Mouse (Mus musculus): Measurements from ENCODE around the gene Trim61. TPM values are rescaled to one million over a fixed set of nuclear protein-coding genes. Genes with fewer than 3 reads are reported as not detected.

Trim61 gene
- polyA plus RNA-seq, 1 experiment, result not detected

DNA sequence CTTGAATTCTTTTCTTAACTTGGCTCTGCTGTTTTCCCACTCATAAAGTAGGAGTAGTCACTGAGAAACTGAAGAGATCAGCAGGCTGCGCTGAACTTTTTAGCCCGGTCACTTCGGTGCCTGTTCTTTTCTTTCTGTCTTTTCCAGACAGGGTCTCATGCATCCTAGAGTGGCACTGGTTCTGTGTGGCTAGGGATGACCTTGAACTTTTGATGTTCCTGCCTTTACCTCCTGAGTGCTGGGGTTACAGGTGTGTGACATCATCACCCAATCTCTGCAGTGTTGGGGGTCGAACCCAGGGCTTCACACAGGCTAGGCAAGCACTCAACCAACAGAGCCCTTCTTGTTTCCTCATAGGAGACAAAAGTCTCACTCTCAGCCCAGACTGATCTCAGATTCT, 38.4 kb upstream of the Trim61 start:
- H3K79me2 ChIP-seq (ENCODE audit: control insufficient read depth, insufficient read depth), result no peaks in the 10 kb centered on the region
- H3K36me3 ChIP-seq (ENCODE audit: control insufficient read depth, insufficient read depth), result no peaks in the 10 kb centered on the region
- H3ac ChIP-seq (ENCODE audit: control insufficient read depth, insufficient read length, low read depth), result no peak overlapping the region
- no peaks in the 10 kb centered on the region for H3K27me3 ChIP-seq (ENCODE audit: control insufficient read depth, insufficient read depth, insufficient read length)
- no peak overlapping the region for H3K4me3 ChIP-seq (ENCODE audit: insufficient read depth, poor library complexity, severe bottlenecking)
- H3K79me3 ChIP-seq (ENCODE audit: low read depth), result no peaks in the 10 kb centered on the region
- no peak for TF ChIP-seq CTCF (IDR thresholded peaks at IDR 0.05; ENCODE audit: control insufficient read depth, insufficient read depth, insufficient read length)
- TF ChIP-seq MYOD1 (IDR thresholded peaks at IDR 0.05; ENCODE audit: control insufficient read depth, insufficient read length, low read depth), result no peak
- TF ChIP-seq CEBPB (IDR thresholded peaks at IDR 0.05; ENCODE audit: low read depth), result no peak
- TF ChIP-seq MYOG (IDR thresholded peaks at IDR 0.05; ENCODE audit: control insufficient read depth, extremely low read depth, insufficient read length), result no peak
- no peak for TF ChIP-seq USF1 (IDR thresholded peaks at IDR 0.05; ENCODE audit: low read depth)
- no peak for TF ChIP-seq FOSL1 (IDR thresholded peaks at IDR 0.05; ENCODE audit: insufficient read depth, low read length, poor library complexity, severe bottlenecking)
- TF ChIP-seq MAX (IDR thresholded peaks at IDR 0.05), result no peak

DNA sequence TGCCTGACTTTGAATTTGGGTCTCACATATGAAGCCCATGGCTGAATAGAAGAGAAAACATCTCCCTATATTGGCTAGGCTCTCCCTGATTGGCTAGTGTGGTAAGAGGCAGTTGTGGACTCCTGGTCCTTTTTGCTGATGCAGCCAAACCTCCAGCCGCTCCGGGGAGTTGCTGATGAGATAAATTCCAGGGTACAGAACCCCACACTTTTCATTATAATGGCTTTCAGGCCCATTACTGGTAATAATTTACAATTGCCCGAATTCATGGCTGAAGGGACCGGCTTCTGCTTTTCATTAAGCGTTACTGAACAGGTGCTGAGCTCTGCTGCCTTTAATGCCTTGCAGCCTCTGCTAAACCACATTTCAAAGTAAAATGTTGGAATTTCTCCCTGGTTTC, 35.6 kb upstream of the Trim61 start:
- H3K27me3 ChIP-seq (ENCODE audit: control insufficient read depth, insufficient read depth, insufficient read length), result no peaks in the 10 kb centered on the region
- no peak overlapping the region for H3K4me3 ChIP-seq (ENCODE audit: insufficient read depth, poor library complexity, severe bottlenecking)
- no peaks in the 10 kb centered on the region for H3K79me3 ChIP-seq (ENCODE audit: low read depth)
- H3ac ChIP-seq (ENCODE audit: control insufficient read depth, insufficient read length, low read depth), result no peak overlapping the region
- H3K79me2 ChIP-seq (ENCODE audit: control insufficient read depth, insufficient read depth), result no peaks in the 10 kb centered on the region
- no peaks in the 10 kb centered on the region for H3K36me3 ChIP-seq (ENCODE audit: control insufficient read depth, insufficient read depth)
- TF ChIP-seq CTCF (IDR thresholded peaks at IDR 0.05; ENCODE audit: control insufficient read depth, insufficient read depth, insufficient read length) (no peak), FOSL1 (IDR thresholded peaks at IDR 0.05; ENCODE audit: insufficient read depth, low read length, poor library complexity, severe bottlenecking) (no peak), MYOG (IDR thresholded peaks at IDR 0.05; ENCODE audit: control insufficient read depth, extremely low read depth, insufficient read length) (no peak), CEBPB (IDR thresholded peaks at IDR 0.05; ENCODE audit: low read depth) (no peak), MYOD1 (IDR thresholded peaks at IDR 0.05; ENCODE audit: control insufficient read depth, insufficient read length, low read depth) (no peak), USF1 (IDR thresholded peaks at IDR 0.05; ENCODE audit: low read depth) (no peak), MAX (IDR thresholded peaks at IDR 0.05) (no peak)

DNA sequence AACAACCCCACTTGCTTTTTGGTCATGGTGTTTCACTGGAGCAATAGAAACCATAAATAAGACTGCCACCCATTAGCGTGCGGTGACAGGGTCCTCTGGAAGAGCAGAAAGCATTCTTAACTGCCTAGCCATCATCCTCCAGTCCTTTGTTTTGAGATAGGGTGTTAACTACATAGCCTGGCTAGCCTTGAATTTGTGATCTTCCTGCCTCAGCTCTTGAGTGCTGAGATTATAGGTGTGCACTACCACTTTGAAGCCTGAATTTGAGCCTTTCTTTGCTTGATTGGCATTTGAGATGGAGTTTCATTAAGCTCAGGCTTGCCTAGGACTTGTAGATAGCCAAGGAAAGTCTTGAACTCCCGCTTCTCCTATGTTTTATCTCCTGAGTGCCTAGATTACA, 35.2 kb upstream of the Trim61 start:
- Histone ChIP-seq H3K27me3 (ENCODE audit: control insufficient read depth, insufficient read depth, insufficient read length) (no peaks in the 10 kb centered on the region), H3K36me3 (ENCODE audit: control insufficient read depth, insufficient read depth) (no peaks in the 10 kb centered on the region), H3K79me3 (ENCODE audit: low read depth) (no peaks in the 10 kb centered on the region), H3ac (ENCODE audit: control insufficient read depth, insufficient read length, low read depth) (no peak overlapping the region), H3K79me2 (ENCODE audit: control insufficient read depth, insufficient read depth) (no peaks in the 10 kb centered on the region), H3K4me3 (ENCODE audit: insufficient read depth, poor library complexity, severe bottlenecking) (no peak overlapping the region)
- TF ChIP-seq FOSL1 (IDR thresholded peaks at IDR 0.05; ENCODE audit: insufficient read depth, low read length, poor library complexity, severe bottlenecking) (no peak), CEBPB (IDR thresholded peaks at IDR 0.05; ENCODE audit: low read depth) (no peak), MYOG (IDR thresholded peaks at IDR 0.05; ENCODE audit: control insufficient read depth, extremely low read depth, insufficient read length) (no peak), MAX (IDR thresholded peaks at IDR 0.05) (no peak), USF1 (IDR thresholded peaks at IDR 0.05; ENCODE audit: low read depth) (no peak)

DNA sequence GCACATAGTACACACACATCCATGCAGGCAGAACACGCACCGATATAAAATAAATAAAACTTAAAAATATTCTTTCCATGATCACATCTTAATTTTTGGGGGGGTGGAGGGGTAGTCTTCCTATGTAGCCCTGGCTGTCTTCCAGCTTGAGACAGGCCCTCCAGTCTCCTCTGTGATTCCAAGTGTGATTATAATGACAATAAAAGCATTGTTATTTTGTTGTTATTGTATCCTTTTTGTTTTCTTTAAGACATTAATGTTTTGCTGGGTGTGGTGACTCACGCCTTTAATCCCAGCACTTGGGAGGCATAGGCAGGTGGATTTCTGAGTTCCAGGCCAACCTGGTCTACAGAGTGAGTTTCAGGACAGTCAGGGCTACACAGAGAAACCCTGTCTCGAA, 29.5 kb upstream of the Trim61 start:
- TF ChIP-seq FOSL1 (IDR thresholded peaks at IDR 0.05; ENCODE audit: insufficient read depth, low read length, poor library complexity, severe bottlenecking), result no peak
- TF ChIP-seq MYOG (IDR thresholded peaks at IDR 0.05; ENCODE audit: control insufficient read depth, extremely low read depth, insufficient read length), result no peak
- H3K4me3 ChIP-seq (ENCODE audit: insufficient read depth, poor library complexity, severe bottlenecking), result no peak overlapping the region
- H3K79me2 ChIP-seq (ENCODE audit: control insufficient read depth, insufficient read depth), result no peaks in the 10 kb centered on the region
- no peak overlapping the region for H3ac ChIP-seq (ENCODE audit: control insufficient read depth, insufficient read length, low read depth)
- H3K36me3 ChIP-seq (ENCODE audit: control insufficient read depth, insufficient read depth), result no peaks in the 10 kb centered on the region
- no peaks in the 10 kb centered on the region for H3K27me3 ChIP-seq (ENCODE audit: control insufficient read depth, insufficient read depth, insufficient read length)
- H3K79me3 ChIP-seq (ENCODE audit: low read depth), result no peaks in the 10 kb centered on the region

DNA sequence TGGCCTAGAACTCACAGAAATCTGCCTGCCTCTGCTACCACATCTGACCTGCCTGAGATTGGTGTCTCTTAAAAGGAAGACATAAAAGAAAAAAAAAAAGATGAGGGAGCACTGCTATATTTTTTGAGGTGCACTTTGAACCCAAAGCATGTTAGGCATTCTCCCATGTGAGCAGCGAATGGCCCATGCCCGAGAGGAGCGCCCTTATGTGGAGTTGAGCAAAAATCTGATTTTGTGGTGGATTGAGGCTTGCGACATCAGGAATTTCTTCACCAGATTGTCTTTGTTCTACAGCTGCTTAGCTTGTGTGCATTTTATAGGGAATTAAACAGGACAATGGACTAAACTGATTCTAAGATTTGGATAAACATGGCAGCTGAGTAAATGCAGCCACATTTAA, 28.9 kb upstream of the Trim61 start:
- no peaks in the 10 kb centered on the region for H3K36me3 ChIP-seq (ENCODE audit: control insufficient read depth, insufficient read depth)
- H3K4me3 ChIP-seq (ENCODE audit: insufficient read depth, poor library complexity, severe bottlenecking), result no peak overlapping the region
- H3K27me3 ChIP-seq (ENCODE audit: control insufficient read depth, insufficient read depth, insufficient read length), result no peaks in the 10 kb centered on the region
- H3K79me2 ChIP-seq (ENCODE audit: control insufficient read depth, insufficient read depth), result no peaks in the 10 kb centered on the region
- H3ac ChIP-seq (ENCODE audit: control insufficient read depth, insufficient read length, low read depth), result no peak overlapping the region
- TF ChIP-seq CEBPB (IDR thresholded peaks at IDR 0.05; ENCODE audit: low read depth) (no peak), CTCF (IDR thresholded peaks at IDR 0.05; ENCODE audit: control insufficient read depth, insufficient read depth, insufficient read length) (no peak), FOSL1 (IDR thresholded peaks at IDR 0.05; ENCODE audit: insufficient read depth, low read length, poor library complexity, severe bottlenecking) (no peak), MAX (IDR thresholded peaks at IDR 0.05) (no peak), USF1 (IDR thresholded peaks at IDR 0.05; ENCODE audit: low read depth) (no peak), MYOG (IDR thresholded peaks at IDR 0.05; ENCODE audit: control insufficient read depth, extremely low read depth, insufficient read length) (no peak), MYOD1 (IDR thresholded peaks at IDR 0.05; ENCODE audit: control insufficient read depth, insufficient read length, low read depth) (no peak)
- no peaks in the 10 kb centered on the region for H3K79me3 ChIP-seq (ENCODE audit: low read depth)

DNA sequence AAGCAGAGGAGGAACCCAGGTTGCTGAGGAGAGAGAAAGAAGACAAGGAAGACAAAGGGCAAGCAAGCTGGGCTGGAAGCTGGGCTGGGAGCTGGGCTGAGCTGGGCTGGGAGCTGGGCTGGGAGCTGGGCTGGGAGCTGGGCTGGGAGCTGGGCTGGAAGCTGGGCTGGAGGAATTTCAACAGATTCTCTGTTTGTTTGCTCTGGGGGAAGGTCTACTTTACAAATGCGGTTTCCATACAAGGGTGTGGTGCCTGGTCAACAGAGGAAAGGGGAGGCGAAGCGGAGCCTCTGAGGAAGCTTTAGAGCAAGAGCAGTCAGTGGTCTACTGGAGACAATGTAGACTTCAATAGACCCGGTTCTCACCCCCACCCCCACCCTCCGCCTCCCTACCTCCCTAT, 28.2 kb upstream of the Trim61 start:
- Histone ChIP-seq H3ac (ENCODE audit: control insufficient read depth, insufficient read length, low read depth) (no peak overlapping the region), H3K79me2 (ENCODE audit: control insufficient read depth, insufficient read depth) (no peaks in the 10 kb centered on the region), H3K79me3 (ENCODE audit: low read depth) (no peaks in the 10 kb centered on the region), H3K27me3 (ENCODE audit: control insufficient read depth, insufficient read depth, insufficient read length) (no peaks in the 10 kb centered on the region), H3K36me3 (ENCODE audit: control insufficient read depth, insufficient read depth) (no peaks in the 10 kb centered on the region), H3K4me3 (ENCODE audit: insufficient read depth, poor library complexity, severe bottlenecking) (no peak overlapping the region)
- TF ChIP-seq USF1 (IDR thresholded peaks at IDR 0.05; ENCODE audit: low read depth) (no peak), MYOD1 (IDR thresholded peaks at IDR 0.05; ENCODE audit: control insufficient read depth, insufficient read length, low read depth) (no peak), CTCF (IDR thresholded peaks at IDR 0.05; ENCODE audit: control insufficient read depth, insufficient read depth, insufficient read length) (no peak), FOSL1 (IDR thresholded peaks at IDR 0.05; ENCODE audit: insufficient read depth, low read length, poor library complexity, severe bottlenecking) (no peak), MYOG (IDR thresholded peaks at IDR 0.05; ENCODE audit: control insufficient read depth, extremely low read depth, insufficient read length) (no peak), CEBPB (IDR thresholded peaks at IDR 0.05; ENCODE audit: low read depth) (no peak), MAX (IDR thresholded peaks at IDR 0.05) (no peak)
